Mouse (Mus musculus) heart, embryonic 16.5 days (tissue): ENCODE measurements around the gene Ccs. TPM values are rescaled to one million over a fixed set of nuclear protein-coding genes. Genes with fewer than 3 reads are reported as not detected.

Source experiments
- ATAC-seq: fragments of 200-750 bp; cut with Nextera tagmentation; replicated peaks from 2 replicates; pipeline ENCODE4 v1.8.0; 2017; ENCODE audit warnings: moderate number of reproducible peaks; ENCODE audit not compliant: insufficient read depth, low FRiP score; ENCODE audit errors: extremely low read depth
- H3K27ac ChIP-seq: fragments of 300-500 bp; sonication (generic); 2 replicates; pipeline ENCODE4 v1.5.1; 2014; ENCODE audit warnings: mild to moderate bottlenecking, low read length, control low read depth, moderate library complexity
- H3K27me3 ChIP-seq: fragments of 300-500 bp; sonication (generic); 2 replicates; pipeline ENCODE4 v1.6.1; 2014; ENCODE audit warnings: low read length, mixed read lengths; ENCODE audit not compliant: control insufficient read depth, insufficient read depth
- H3K36me3 ChIP-seq: fragments of 300-500 bp; sonication (generic); 2 replicates; pipeline ENCODE4 v1.6.1; 2014; ENCODE audit not compliant: control insufficient read depth, insufficient read depth
- H3K4me1 ChIP-seq: fragments of 300-500 bp; sonication (generic); 2 replicates; pipeline ENCODE4 v1.6.1; 2014; ENCODE audit warnings: low read length, mixed read lengths; ENCODE audit not compliant: control insufficient read depth, insufficient read depth
- H3K4me2 ChIP-seq: fragments of 300-500 bp; sonication (generic); 2 replicates; pipeline ENCODE4 v1.6.1; 2014; ENCODE audit warnings: low read depth, mild to moderate bottlenecking, control low read depth, low read length
- H3K4me3 ChIP-seq: fragments of 300-500 bp; sonication (generic); 2 replicates; pipeline ENCODE4 v1.5.1; 2014; ENCODE audit warnings: mild to moderate bottlenecking, control low read depth, low read length
- H3K9ac ChIP-seq: fragments of 300-500 bp; sonication (generic); 2 replicates; pipeline ENCODE4 v1.6.1; 2014; ENCODE audit warnings: low read length, control low read depth
- H3K9me3 ChIP-seq: fragments of 300-500 bp; sonication (generic); replicated peaks from 2 replicates; pipeline ENCODE4 v1.6.1; 2016; ENCODE audit warnings: low read length; ENCODE audit not compliant: control insufficient read depth
- WGBS: fragments of 180-500 bp; shearing (Covaris S2); extraction: QIAGEN DNeasy Blood & Tissue Kit; methylation state at CpG from one replicate; pipeline ENCODE4 v1.1.7; 2014; 5-methylcytosine and 5-hydroxymethylcytosine counted together
- polyA plus RNA-seq: library from polyadenylated mRNA; unstranded; fragments of >200 nt; fragmentation: Nextera tagmentation; extraction: Ambion mirVana; gene quantifications from 2 replicates; pipeline ENCODE4 v1.2.1, GENCODE M21; 2015

The Ccs gene
- polyA plus RNA-seq, 1 experiment from 2014 or later: 40.5 TPM

DNA sequence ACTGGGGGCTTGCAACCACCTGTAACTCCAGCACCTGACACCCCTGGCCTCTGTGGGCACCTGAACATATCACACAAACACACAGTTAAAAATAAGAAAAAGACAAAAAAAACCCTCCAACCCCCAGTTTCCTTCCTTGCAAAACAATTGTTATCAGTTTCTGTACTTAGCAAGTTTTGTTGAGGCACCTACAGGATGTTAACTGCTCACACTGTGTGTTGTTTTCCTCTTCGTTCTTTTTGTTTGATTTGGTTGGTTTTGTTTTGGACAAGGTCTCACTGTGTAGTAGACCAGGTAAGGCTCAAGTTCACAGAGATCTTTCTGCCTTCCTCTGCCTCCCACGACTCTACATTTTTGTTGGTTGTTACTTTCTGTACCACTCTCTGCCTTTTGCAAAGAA lies 3.5 kb upstream of the Ccs start:
- Histone ChIP-seq H3K9ac (no peak overlapping the region), H3K27me3 (peaks cover 12% of the 10 kb centered on the region; the same call in 1 of the 2 replicates), H3K9me3 (no peaks in the 10 kb centered on the region), H3K4me2 (no peak overlapping the region), H3K4me3 (no peak overlapping the region), H3K36me3 (no peaks in the 10 kb centered on the region), H3K27ac (no peak overlapping the region), H3K4me1 (peaks cover 10% of the 10 kb centered on the region)
- no peak for ATAC-seq
- WGBS: 46% methylated on average over 2 of the region's 2 CpGs

- H3K4me2 ChIP-seq: no peak overlapping the region
- ATAC-seq: no peak
- no peaks in the 10 kb centered on the region for H3K36me3 ChIP-seq
- H3K9ac ChIP-seq: no peak overlapping the region
- WGBS: 71% methylated on average over 9 of the region's 9 CpGs
- peaks cover 10% of the 10 kb centered on the region for H3K4me1 ChIP-seq
- H3K27me3 ChIP-seq: peaks cover 12% of the 10 kb centered on the region; the same call in 1 of the 2 replicates
- no peak overlapping the region for H3K4me3 ChIP-seq
- no peak overlapping the region for H3K27ac ChIP-seq
- H3K9me3 ChIP-seq: no peaks in the 10 kb centered on the region
These were observed 1.7 kb upstream of the Ccs start for GRCm38 (mm10) chr19:4840848-4841247.

DNA sequence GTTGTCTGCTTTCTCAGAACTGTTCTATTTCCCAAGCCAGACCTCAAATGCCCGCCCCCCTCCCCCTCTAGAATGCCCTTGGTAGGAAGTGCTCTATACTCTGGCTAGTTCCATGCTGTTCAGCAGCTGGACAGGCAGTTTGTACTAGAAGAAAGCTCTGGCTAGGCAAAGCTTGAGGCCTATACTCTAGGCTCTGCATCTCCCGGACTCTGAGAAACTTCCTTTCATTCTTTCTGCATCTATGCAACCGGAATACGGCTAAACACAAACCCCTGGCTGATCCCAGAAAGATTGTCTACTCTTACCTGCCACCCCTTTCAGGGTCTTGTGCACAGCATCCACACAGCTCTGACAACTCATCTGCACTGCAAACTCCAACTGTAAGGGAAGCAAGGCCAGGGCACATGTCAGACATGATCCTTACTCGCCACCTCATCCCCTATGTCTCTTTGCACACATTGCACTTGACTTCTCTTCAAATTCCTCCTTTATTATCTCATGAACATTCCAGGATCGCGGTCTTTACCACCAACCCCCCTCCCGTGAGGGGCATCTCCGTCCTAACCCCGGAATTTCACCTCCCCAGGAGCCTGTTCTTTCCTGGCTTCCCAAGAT lies 499 bp downstream of the Ccs start:
- Histone ChIP-seq H3K4me2 (peak overlapping the region; percentile 99), H3K27me3 (peaks cover 12% of the 10 kb centered on the region; the same call in 1 of the 2 replicates), H3K36me3 (no peaks in the 10 kb centered on the region), H3K9me3 (no peaks in the 10 kb centered on the region), H3K9ac (peak overlapping the region; percentile 81), H3K27ac (no peak overlapping the region), H3K4me1 (peaks cover 10% of the 10 kb centered on the region), H3K4me3 (peak overlapping the region; percentile 81)
- ATAC-seq: no peak
- 28% methylated on average over 10 of the region's 10 CpGs for WGBS

DNA sequence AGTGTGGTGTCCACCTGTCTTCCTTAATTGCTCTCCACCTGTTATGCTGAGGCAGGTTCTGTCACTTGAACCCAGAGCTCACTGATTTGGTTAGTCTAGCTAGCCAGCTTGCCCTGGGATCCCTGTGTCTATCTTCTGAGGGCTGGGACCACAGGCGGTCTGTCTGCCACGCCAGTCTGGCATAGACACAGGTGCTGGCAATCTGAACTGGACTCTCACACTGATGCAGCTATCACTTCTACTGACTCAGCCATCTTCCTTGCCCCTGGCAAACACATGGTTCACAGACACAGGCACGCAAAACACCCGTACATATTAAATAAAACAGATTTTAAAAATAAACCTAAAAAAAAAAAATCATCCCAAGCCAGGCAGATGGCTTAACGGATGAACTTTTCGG lies 2.1 kb downstream of the Ccs start:
- ATAC-seq: no peak
- Histone ChIP-seq H3K36me3 (0 out of 2 replicates have a peak, but pooled peaks cover 4% of the 10 kb centered on the region), H3K27me3 (peaks cover 9% of the 10 kb centered on the region; the same call in 1 of the 2 replicates), H3K4me3 (no peak overlapping the region), H3K27ac (no peak overlapping the region), H3K9ac (no peak overlapping the region), H3K4me1 (peaks cover 10% of the 10 kb centered on the region), H3K9me3 (no peaks in the 10 kb centered on the region), H3K4me2 (no peak overlapping the region)
- WGBS: 91% methylated on average over 6 of the region's 6 CpGs

DNA sequence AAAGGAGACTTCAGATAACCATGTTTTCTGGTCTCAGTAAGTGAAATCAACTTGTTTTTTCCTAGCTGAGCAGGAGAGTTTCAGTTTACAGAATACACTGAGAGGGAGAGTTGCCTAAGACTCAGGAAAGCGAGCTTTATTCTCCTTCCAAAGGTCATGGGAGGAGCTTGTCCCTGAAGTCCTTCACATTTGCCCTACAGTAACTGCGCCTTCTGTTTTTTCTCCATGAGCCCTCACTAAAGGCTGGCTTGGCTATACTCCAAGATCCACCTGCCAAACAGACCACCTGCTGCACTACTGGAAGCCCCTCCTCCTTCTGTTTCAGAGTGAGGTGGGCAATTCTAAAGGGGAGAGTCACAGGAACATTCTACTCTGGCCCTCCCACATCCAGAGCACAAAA lies 3.0 kb downstream of the Ccs start:
- no peak for ATAC-seq
- no peak overlapping the region for H3K4me3 ChIP-seq
- no peak overlapping the region for H3K9ac ChIP-seq
- peaks cover 9% of the 10 kb centered on the region; the same call in 1 of the 2 replicates for H3K27me3 ChIP-seq
- WGBS: 67% methylated on average over 2 of the region's 2 CpGs
- 0 out of 2 replicates have a peak, but pooled peaks cover 4% of the 10 kb centered on the region for H3K36me3 ChIP-seq
- H3K27ac ChIP-seq: no peak overlapping the region
- H3K9me3 ChIP-seq: no peaks in the 10 kb centered on the region
- no peak overlapping the region for H3K4me2 ChIP-seq
- peaks cover 10% of the 10 kb centered on the region for H3K4me1 ChIP-seq

DNA sequence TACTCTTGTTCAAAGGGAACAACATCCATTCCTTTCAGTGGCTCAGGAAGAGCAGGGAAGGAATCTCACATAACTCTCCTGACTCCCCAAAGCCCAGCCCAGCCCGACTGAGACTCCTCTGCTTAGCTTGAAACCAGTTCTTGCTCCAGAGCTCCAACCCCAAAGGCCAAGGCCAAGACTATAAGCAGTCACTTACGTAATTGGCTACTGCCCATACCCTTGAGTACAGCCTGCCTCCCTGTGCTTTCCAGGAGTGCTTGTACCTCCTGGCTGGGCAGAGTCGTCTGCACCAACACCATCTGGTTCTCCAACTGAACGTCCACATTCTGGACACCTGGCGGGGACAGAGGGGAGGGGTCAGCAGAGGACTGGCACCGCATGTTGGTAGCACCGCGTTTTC lies 5.2 kb downstream of the Ccs start:
- H3K27me3 ChIP-seq: no peaks in the 10 kb centered on the region
- H3K27ac ChIP-seq: no peak overlapping the region
- no peaks in the 10 kb centered on the region for H3K9me3 ChIP-seq
- peaks cover 4% of the 10 kb centered on the region; the same call in 1 of the 2 replicates for H3K36me3 ChIP-seq
- H3K4me2 ChIP-seq: no peak overlapping the region
- H3K4me1 ChIP-seq: peaks cover 5% of the 10 kb centered on the region
- 87% methylated on average over 8 of the region's 8 CpGs for WGBS
- no peak overlapping the region for H3K4me3 ChIP-seq
- H3K9ac ChIP-seq: no peak overlapping the region
- ATAC-seq: no peak

DNA sequence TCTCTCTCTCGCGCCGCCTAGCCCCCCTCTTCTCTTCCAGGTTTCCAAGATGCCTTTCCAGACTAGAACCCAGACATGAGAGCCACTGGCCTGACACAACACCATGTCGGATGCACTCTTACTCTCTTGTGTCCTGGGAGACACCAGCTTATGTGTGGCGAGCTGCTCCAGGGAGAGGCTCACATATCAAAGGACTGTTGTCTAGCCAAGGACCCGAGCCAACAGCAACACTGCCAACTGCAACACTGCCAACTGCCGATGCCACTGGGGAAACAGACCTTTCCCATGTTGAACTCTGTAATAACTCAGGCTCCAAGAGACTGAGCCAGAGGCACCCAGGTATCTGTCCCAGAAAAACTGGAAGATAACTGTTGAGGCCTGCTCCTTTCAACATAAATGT lies 10.0 kb downstream of the Ccs start:
- H3K4me3 ChIP-seq: no peak overlapping the region
- 59% methylated on average over 7 of the region's 7 CpGs for WGBS
- ATAC-seq: no peak
- no peaks in the 10 kb centered on the region for H3K9me3 ChIP-seq
- no peak overlapping the region for H3K4me2 ChIP-seq
- no peaks in the 10 kb centered on the region for H3K27me3 ChIP-seq
- peaks cover 10% of the 10 kb centered on the region for H3K36me3 ChIP-seq
- no peak overlapping the region for H3K9ac ChIP-seq
- H3K27ac ChIP-seq: no peak overlapping the region
- H3K4me1 ChIP-seq: no peaks in the 10 kb centered on the region

DNA sequence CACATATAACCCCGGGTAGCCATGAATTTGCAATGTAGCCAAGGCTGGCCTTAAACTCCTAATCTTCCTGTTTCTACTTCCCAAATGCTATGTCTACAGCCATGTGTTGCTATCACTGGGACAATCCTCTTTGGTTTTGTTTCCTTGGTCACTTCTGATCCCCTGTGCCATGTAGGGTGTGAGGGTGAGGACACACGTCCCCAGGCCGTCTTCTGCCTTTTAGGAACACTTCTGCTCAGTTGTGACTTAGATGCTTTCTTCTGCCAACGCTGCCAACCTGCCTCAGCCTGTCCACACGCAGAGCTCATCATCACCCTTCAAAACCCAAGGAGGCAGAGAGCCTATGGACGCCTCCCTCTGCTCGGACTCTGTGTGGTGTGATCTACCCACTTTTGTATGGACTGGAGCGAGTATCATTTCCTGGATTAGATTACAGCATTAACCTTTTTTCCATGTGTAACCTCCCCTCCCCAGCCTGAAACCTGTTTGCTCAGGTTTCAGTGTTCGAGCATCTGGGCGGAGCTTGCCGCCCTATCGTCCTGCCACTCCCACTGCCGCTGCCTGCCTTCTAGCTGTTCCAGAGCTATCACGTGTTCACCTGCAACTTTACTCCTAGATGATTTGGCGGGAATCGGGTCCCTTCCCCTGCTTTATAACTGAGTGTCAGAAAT lies 10.6 kb downstream of the Ccs start:
- no peaks in the 10 kb centered on the region for H3K27me3 ChIP-seq
- H3K4me2 ChIP-seq: no peak overlapping the region
- no peak for ATAC-seq
- peaks cover 10% of the 10 kb centered on the region for H3K36me3 ChIP-seq
- H3K9me3 ChIP-seq: no peaks in the 10 kb centered on the region
- H3K4me3 ChIP-seq: no peak overlapping the region
- no peak overlapping the region for H3K27ac ChIP-seq
- H3K9ac ChIP-seq: no peak overlapping the region
- WGBS: 56% methylated on average over 16 of the region's 16 CpGs
- H3K4me1 ChIP-seq: no peaks in the 10 kb centered on the region

- H3K27ac ChIP-seq: no peak overlapping the region
- WGBS: 45% methylated on average over 5 of the region's 5 CpGs
- 0 out of 2 replicates have a peak, but pooled peaks have one; percentile 37 for ATAC-seq
These were observed 18.3 kb downstream of the Ccs start for GRCm38 (mm10) chr19:4820678-4821303.

More at GRCm38 (mm10) chr19:4820678-4821303, 18.3 kb downstream of the Ccs start:
- no peak overlapping the region for H3K4me3 ChIP-seq
- H3K9me3 ChIP-seq: 0 out of 2 replicates have a peak, but pooled peaks cover under 1% of the 10 kb centered on the region
- peaks cover 6% of the 10 kb centered on the region for H3K36me3 ChIP-seq
- H3K27me3 ChIP-seq: no peaks in the 10 kb centered on the region
- no peak overlapping the region for H3K4me2 ChIP-seq
- H3K9ac ChIP-seq: no peak overlapping the region
- no peaks in the 10 kb centered on the region for H3K4me1 ChIP-seq
